Mouse (Mus musculus) ES-E14 (cell line): ENCODE data around the gene Fam13a. TPM values are rescaled to one million over a fixed set of nuclear protein-coding genes. Genes with fewer than 3 reads are reported as not detected.
A peak's percentile ranks its signal among the peaks of the same experiment; 100 is the strongest.

Experiments used
- DNase-seq: peaks from one replicate; pipeline ENCODE4 v3.0.0-alpha.2; 2013; ENCODE audit warnings: low read depth, low spot score
- H3K27ac ChIP-seq: 2 replicates; pipeline ENCODE4 v1.5.1; 2012; ENCODE audit warnings: low read depth, mild to moderate bottlenecking, low read length, moderate library complexity, mixed read lengths; ENCODE audit not compliant: poor library complexity, insufficient read depth, severe bottlenecking
- H3K36me3 ChIP-seq: 2 replicates; pipeline ENCODE4 v1.6.1; 2012; ENCODE audit warnings: mild to moderate bottlenecking, low read length, moderate library complexity, mixed read lengths; ENCODE audit not compliant: control insufficient read depth, poor library complexity, insufficient read depth, severe bottlenecking
- H3K4me1 ChIP-seq, 2 experiments: fragments of 150-350 bp in 1 of 2; sonication (generic) in 1 of 2; 2 replicates each; pipeline ENCODE4 v1.6.1; 2012; ENCODE audit warnings: low read length in 2 of 2, mild to moderate bottlenecking in 1 of 2, mixed read lengths in 1 of 2; ENCODE audit not compliant: control insufficient read depth in 2 of 2, insufficient read depth in 2 of 2, poor library complexity in 1 of 2
- H3K4me3 ChIP-seq, 2 experiments: fragments of 150-350 bp in 1 of 2; sonication (generic) in 1 of 2; 2 replicates each; pipeline ENCODE4 v1.5.1; 2012; ENCODE audit warnings: low read length in 2 of 2, low read depth in 1 of 2, mild to moderate bottlenecking in 1 of 2, mixed read lengths in 1 of 2; ENCODE audit not compliant: insufficient read depth in 1 of 2, poor library complexity in 1 of 2, severe bottlenecking in 1 of 2
- H3K9ac ChIP-seq: 2 replicates; pipeline ENCODE4 v1.6.1; 2012; ENCODE audit warnings: low read depth, mild to moderate bottlenecking, low read length, mixed read lengths; ENCODE audit not compliant: poor library complexity, insufficient read depth, severe bottlenecking
- H3K9me3 ChIP-seq: fragments of 150-350 bp; sonication (generic); 2 replicates; pipeline ENCODE4 v1.6.1; 2012; ENCODE audit warnings: low read depth, mild to moderate bottlenecking, low read length; ENCODE audit not compliant: control insufficient read depth, insufficient read depth
- CHD2 ChIP-seq: IDR thresholded peaks from 2 replicates; pipeline ENCODE4 v1.6.1; 2014; ENCODE audit warnings: mild to moderate bottlenecking, low read depth, low read length, inconsistent platforms
- HCFC1 ChIP-seq: IDR thresholded peaks from 2 replicates; pipeline ENCODE4 v1.6.1; 2012; ENCODE audit warnings: low read length, inconsistent platforms, borderline replicate concordance; ENCODE audit not compliant: insufficient read depth
- MAFK ChIP-seq: IDR thresholded peaks from 2 replicates; pipeline ENCODE4 v1.6.1; 2014; ENCODE audit warnings: mild to moderate bottlenecking, low read depth, low read length, inconsistent platforms; ENCODE audit not compliant: insufficient read depth
- ZC3H11A ChIP-seq: IDR thresholded peaks from 2 replicates; pipeline ENCODE4 v1.6.1; 2012; ENCODE audit warnings: low read depth, mild to moderate bottlenecking, inconsistent platforms, low read length, borderline replicate concordance
- ZNF384 ChIP-seq: IDR thresholded peaks from 2 replicates; pipeline ENCODE4 v1.6.1; 2012; ENCODE audit warnings: low read depth, low read length, inconsistent platforms
- in situ Hi-C, 2 experiments: fragments of 600-800 bp; cut with MboI; formaldehyde crosslinking; loops; one replicate each; pipeline ENCODE4 v1.15.1; 2025; ENCODE audit warnings: low sequenced_read_pairs in 2 of 2, inconsistent platforms in 1 of 2; ENCODE audit not compliant: unreplicated experiment in 2 of 2
- total RNA-seq: library from RNA; depleted of rRNA; stranded (reverse); fragments of 300-350 nt; gene quantifications from 2 replicates; pipeline ENCODE4 v1.2.3, GENCODE M21; 2012; rRNA removed

Gene Fam13a
- total RNA-seq, 1 experiment = 0.27 TPM

DNA sequence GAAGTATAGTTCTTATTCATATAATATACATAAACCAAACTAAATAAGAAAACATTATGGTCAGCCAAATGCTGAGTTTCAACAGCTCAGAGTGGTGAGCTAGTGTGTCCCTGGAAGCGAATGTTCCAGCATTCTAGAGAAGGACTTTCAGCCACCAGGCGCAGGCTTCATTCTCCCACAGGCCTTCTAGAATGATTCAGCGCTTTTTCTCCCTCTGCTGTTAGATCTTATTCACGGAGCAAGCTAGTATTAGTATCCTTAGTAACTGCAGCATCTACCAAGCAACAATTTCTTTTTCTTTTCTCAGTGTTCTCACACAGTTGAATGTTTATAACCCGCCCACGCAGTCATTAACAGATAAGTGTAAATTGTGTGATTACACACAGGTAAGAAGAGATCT is 142.1 kb downstream of the Fam13a start:
- peaks cover 6% of the 10 kb centered on the region; the same call in 1 of the 2 replicates for H3K36me3 ChIP-seq
- no peak overlapping the region for H3K4me3 ChIP-seq
- no peak overlapping the region for H3K9ac ChIP-seq
- TF ChIP-seq ZC3H11A (no peak), CHD2 (no peak), ZNF384 (no peak), HCFC1 (no peak), MAFK (peak; percentile 46; the same call in 1 of the 2 replicates)
- no peak for DNase-seq
- no peak overlapping the region for H3K27ac ChIP-seq
- H3K9me3 ChIP-seq = no peaks in the 10 kb centered on the region
- in situ Hi-C loops = no loop called here
- no peaks in the 10 kb centered on the region for H3K4me1 ChIP-seq

Other genes with a start within 250 kb of the Fam13a start
- gene Herc3, start 193.1 kb downstream of the Fam13a start, total RNA-seq = 14.4 and 14.9 TPM in 2 replicates
- 0.67 TPM in 1 of 2 replicates, not detected in the other for gene Nap1l5, start 117.5 kb downstream of the Fam13a start, total RNA-seq
- gene Tigd2, start 184.3 kb upstream of the Fam13a start, total RNA-seq = 6.1 and 6.6 TPM in 2 replicates